Mouse (Mus musculus): ENCODE data around the gene Gnl3.
A peak's percentile ranks its signal among the peaks of the same experiment; 100 is the strongest.

Gnl3 gene

DNA sequence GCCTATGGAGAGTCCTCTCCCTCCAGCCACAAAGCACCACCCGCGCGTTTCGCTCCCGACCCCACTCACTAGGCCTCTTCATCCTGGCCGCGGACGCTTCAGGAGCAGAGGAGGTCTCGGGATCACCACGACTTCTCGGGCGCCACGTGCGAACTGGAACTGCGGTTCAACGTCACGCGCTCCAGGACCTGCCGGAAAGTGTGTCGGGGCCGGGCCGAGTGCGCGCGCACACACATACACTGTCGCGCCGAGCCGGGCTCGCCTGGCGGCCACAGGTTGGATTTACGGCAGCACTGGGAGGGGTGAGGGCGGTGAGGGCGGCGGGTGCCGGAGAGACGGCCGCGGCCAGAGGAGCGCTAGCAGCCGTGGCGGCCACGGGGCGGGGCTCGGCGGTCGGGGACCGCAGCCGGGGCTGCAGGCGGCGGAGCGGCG, at the start of gene Gnl3, which contains the start of gene Pbrm1:
Gene Gnl3 (minus strand): TSS at position 293 of the 432 bp plus-strand sequence.
Gene Pbrm1 (plus strand): TSS at position 279 of the 432 bp plus-strand sequence.
- DNase-seq (ENCODE audit: low spot score in 2 of 2) = peak; percentile 96 to 97

GRCm38 (mm10) chr14:31062277-31062676, 43.3 kb upstream of the Gnl3 start:
- no peak for DNase-seq (ENCODE audit: low spot score in 2 of 2)

GRCm38 (mm10) chr14:31045817-31046216, 26.9 kb upstream of the Gnl3 start:
- DNase-seq (ENCODE audit: low spot score in 2 of 2) = no peak

DNA sequence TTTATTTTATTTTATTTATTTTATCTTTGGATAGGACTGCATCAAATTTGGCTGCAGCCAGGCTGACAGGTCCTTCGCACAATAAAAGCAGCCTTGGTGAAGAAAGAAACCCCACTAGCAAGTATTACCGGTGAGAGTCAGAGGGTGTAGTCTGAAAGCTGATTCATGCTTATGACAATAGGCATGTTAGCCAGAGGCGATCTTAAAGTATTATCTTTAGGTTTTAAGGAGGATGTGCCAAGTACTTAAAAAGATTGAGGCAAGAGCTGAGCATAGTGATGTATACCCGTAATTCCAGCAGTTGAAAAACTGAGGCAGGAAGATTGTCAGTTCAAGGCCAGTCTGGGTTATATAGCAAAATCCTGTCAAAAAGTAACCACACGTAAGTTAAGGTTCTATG, 26.3 kb upstream of the Gnl3 start:
- no peak for DNase-seq (ENCODE audit: low spot score in 2 of 2)

GRCm38 (mm10) chr14:31025785-31026184, 6.8 kb upstream of the Gnl3 start:
- DNase-seq (ENCODE audit: low spot score in 2 of 2) = no peak

DNA sequence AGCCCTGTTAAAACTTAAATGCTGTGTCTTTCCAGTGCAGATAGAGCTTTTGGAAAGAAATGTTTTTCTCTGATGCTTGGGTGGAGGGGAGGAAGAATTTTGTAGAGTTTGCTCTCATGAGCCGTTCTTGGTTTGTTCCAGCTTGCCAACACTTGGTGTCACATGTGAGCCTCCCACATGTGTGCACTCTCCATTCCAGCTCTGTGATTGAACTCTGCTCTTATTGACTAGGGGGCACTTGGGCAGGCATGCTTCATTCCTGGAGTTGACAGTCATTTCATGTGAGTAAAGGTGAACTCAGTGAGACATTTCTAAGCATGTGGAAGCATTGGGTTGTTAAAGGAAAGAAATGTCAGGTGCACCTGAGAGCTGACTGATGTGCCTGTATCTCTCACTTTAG, 3.6 kb upstream of the Gnl3 start:
- DNase-seq (ENCODE audit: low spot score in 2 of 2) = no peak

GRCm38 (mm10) chr14:31019331-31020205, 616 bp upstream of the Gnl3 start:
- DNase-seq (ENCODE audit: low spot score in 2 of 2) = peak in 1 of 2 experiments; percentile 21

DNA sequence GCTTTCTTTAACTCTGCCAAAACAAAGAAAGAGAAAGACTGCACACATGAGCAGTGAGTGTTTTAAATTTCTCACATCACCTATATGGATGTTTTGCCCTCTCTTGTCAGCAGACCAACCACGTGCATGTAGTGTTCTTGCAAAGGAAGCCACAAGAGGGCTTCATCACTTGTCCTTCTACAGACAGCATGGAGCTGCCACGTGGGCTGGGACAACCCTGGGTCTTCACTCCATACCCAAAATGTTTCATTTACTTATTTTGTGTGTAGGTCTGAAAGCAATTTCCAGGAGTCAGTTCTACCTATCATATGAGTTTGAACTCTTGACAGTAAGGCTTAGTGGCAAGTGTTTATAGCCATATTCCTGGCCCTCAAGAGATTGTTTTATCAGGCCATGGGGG, 1.1 kb downstream of the Gnl3 start:
- no peak for DNase-seq (ENCODE audit: low spot score in 2 of 2)

- DNase-seq (ENCODE audit: low spot score in 2 of 2) = no peak
Observed at GRCm38 (mm10) chr14:31016063-31016462, 2.9 kb downstream of the Gnl3 start.

- DNase-seq (ENCODE audit: low spot score in 2 of 2) = no peak
Observed at GRCm38 (mm10) chr14:31013928-31014327, 5.0 kb downstream of the Gnl3 start.

GRCm38 (mm10) chr14:31011588-31011987, 7.4 kb downstream of the Gnl3 start:
- no peak for DNase-seq (ENCODE audit: low spot score in 2 of 2)

GRCm38 (mm10) chr14:31006779-31007178, 12.2 kb downstream of the Gnl3 start:
- DNase-seq (ENCODE audit: low spot score in 2 of 2) = no peak

GRCm38 (mm10) chr14:31004527-31004926, 14.4 kb downstream of the Gnl3 start:
- no peak for DNase-seq (ENCODE audit: low spot score in 2 of 2)

GRCm38 (mm10) chr14:31001307-31002205, 17.4 kb downstream of the Gnl3 start, which contains the start of the genes Glt8d1 and Spcs1:
TSS of gene Glt8d1 (plus strand) at chr14:31001400.
TSS of gene Spcs1 (minus strand) at chr14:31001672.
- peak; percentile 82 to 84 for DNase-seq (ENCODE audit: low spot score in 2 of 2)

GRCm38 (mm10) chr14:31000816-31001306, 18.1 kb downstream of the Gnl3 start:
- no peak for DNase-seq (ENCODE audit: low spot score in 2 of 2)

DNA sequence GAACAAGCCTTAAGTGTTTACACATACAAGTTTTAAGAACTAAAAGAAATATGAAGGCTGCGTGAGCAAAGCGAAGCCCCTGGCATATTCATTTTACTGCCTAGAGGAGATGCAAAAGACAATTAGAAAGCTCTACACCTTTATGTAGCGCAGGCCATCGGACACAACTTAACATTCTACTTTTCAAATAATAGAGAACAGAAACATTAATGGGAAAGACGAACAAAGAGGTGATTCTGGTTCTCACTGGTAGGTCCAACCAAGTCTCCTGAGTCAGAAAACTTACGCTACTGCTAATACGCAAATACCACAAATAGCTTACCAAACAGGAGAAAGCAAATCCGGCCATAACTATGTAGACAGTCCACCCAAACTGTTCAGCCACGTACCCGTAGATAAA, 18.6 kb downstream of the Gnl3 start:
- DNase-seq (ENCODE audit: low spot score in 2 of 2) = no peak

DNA sequence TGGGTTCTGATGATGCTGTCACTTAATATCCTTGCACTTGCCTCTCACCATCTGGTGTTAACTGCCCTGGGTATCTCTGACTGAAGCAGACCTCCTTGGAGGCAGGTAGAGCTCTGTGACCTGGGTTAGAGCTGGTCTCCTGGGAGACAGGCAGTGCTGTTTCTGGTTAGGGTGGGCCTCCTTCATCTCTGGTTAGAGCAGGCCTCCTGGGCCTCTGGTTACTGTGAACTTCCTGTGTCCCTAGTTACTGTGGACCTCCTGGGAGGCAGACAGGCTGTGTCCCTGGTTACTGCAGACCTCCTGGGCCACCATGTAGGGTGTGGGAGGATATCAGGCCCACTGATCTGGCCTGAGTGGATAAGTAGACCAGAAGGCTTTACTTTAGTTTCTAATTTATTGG, 22.5 kb downstream of the Gnl3 start:
- DNase-seq (ENCODE audit: low spot score in 2 of 2) = no peak

GRCm38 (mm10) chr14:30976222-30976621, 42.7 kb downstream of the Gnl3 start:
- DNase-seq (ENCODE audit: low spot score in 2 of 2) = no peak

DNA sequence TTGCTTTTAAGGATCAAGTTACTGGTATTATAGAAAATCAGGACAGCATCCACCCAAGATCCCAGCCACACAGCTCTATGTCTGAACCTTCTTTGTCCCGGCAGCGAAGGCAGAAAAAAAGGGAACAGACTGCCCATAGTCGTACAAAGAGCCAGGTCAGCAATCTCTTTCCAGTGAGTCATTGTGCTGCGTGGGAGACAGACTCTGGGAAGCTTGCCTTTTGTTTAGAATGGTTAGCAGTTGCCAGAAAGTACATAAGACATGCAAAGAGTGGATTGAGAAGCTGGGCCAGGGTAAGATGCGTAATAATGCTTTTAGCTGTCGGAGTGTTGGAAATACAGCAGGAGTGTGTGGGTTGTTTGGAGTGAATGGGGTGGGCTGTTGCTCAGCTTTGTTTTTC, 44.7 kb downstream of the Gnl3 start:
- peak; percentile 64 to 76 for DNase-seq (ENCODE audit: low spot score in 2 of 2)

Data from right cerebral cortex, postnatal 36 days (tissue).